Mouse (Mus musculus) MEL (cell line): ENCODE results near the gene Fgfr2. TPM values are rescaled to one million over a fixed set of nuclear protein-coding genes. Genes with fewer than 3 reads are reported as not detected.

Experiments
- DNase-seq: peaks from one replicate; pipeline ENCODE4 v3.0.0; 2011; ENCODE audit warnings: low read depth, low spot score
- H3K27ac ChIP-seq: 2 replicates; pipeline ENCODE4 v1.5.1; 2012; ENCODE audit warnings: low read depth, mild to moderate bottlenecking, control low read depth, low read length, moderate library complexity; ENCODE audit not compliant: control insufficient read depth
- H3K27me3 ChIP-seq, 2 experiments: fragments of 150-350 bp in 1 of 2; sonication (generic) in 1 of 2; 2 replicates each; pipeline ENCODE4 v1.6.1; 2012; ENCODE audit warnings: low read length in 2 of 2, mild to moderate bottlenecking in 2 of 2, improper control_type of control experiment in 1 of 2, moderate library complexity in 1 of 2; ENCODE audit not compliant: insufficient read depth in 2 of 2, control insufficient read depth in 1 of 2
- H3K36me3 ChIP-seq, 2 experiments: 2 replicates each; pipeline ENCODE4 v1.6.1; 2012 to 2014; ENCODE audit warnings: low read length in 2 of 2, improper control_type of control experiment in 1 of 2, inconsistent platforms in 1 of 2, mild to moderate bottlenecking in 1 of 2; ENCODE audit not compliant: insufficient read depth in 2 of 2, control insufficient read depth in 1 of 2
- H3K4me1 ChIP-seq, 2 experiments: fragments of 150-350 bp in 1 of 2; sonication (generic) in 1 of 2; 2 replicates each; pipeline ENCODE4 v1.6.1; 2012; ENCODE audit warnings: low read length in 2 of 2, improper control_type of control experiment in 1 of 2, mild to moderate bottlenecking in 1 of 2; ENCODE audit not compliant: insufficient read depth in 2 of 2, control insufficient read depth in 1 of 2
- H3K4me3 ChIP-seq, 2 experiments: fragments of 150-350 bp in 1 of 2; sonication (generic) in 1 of 2; 2 replicates each; pipeline ENCODE4 v1.5.1; 2012; ENCODE audit warnings: low read depth in 2 of 2, low read length in 2 of 2, mild to moderate bottlenecking in 2 of 2, moderate library complexity in 2 of 2, control low read depth in 1 of 2, improper control_type of control experiment in 1 of 2; ENCODE audit not compliant: control insufficient read depth in 1 of 2, insufficient read depth in 1 of 2
- H3K79me2 ChIP-seq: 2 replicates; pipeline ENCODE4 v1.6.1; 2012; ENCODE audit warnings: mild to moderate bottlenecking, low read length, moderate library complexity; ENCODE audit not compliant: control insufficient read depth, poor library complexity, insufficient read depth
- H3K9ac ChIP-seq: 2 replicates; pipeline ENCODE4 v1.6.1; 2012; ENCODE audit warnings: low read depth, mild to moderate bottlenecking, control low read depth, low read length, moderate library complexity; ENCODE audit not compliant: control insufficient read depth, poor library complexity, severe bottlenecking
- H3K9me3 ChIP-seq: fragments of 150-350 bp; sonication (generic); replicated peaks from 2 replicates; pipeline ENCODE4 v1.6.1; 2012; ENCODE audit warnings: mild to moderate bottlenecking, low read length, improper control_type of control experiment, moderate library complexity; ENCODE audit not compliant: insufficient read depth
- CHD1 ChIP-seq: IDR thresholded peaks from 2 replicates; pipeline ENCODE4 v1.6.1; 2012; ENCODE audit warnings: low read depth, mild to moderate bottlenecking, inconsistent platforms, low read length, improper control_type of control experiment
- CTCF ChIP-seq, 3 experiments: IDR thresholded peaks in 2 of 3; conservative IDR thresholded peaks in 1 of 3; 2 replicates each; pipeline ENCODE4 v1.5.1; 2011 to 2012; ENCODE audit warnings: low read length in 3 of 3, low read depth in 2 of 3, mild to moderate bottlenecking in 2 of 3, improper control_type of control experiment in 1 of 3, inconsistent platforms in 1 of 3, mixed read lengths in 1 of 3, moderate library complexity in 1 of 3; ENCODE audit not compliant: control insufficient read depth in 1 of 3, insufficient read depth in 1 of 3, poor library complexity in 1 of 3, severe bottlenecking in 1 of 3
- E2F4 ChIP-seq: IDR thresholded peaks from 2 replicates; pipeline ENCODE4 v1.6.1; 2011; ENCODE audit warnings: low read depth, low read length, improper control_type of control experiment, borderline replicate concordance
- ETS1 ChIP-seq: IDR thresholded peaks from 2 replicates; pipeline ENCODE4 v1.6.1; 2012; ENCODE audit warnings: low read depth, mild to moderate bottlenecking, inconsistent platforms, low read length, improper control_type of control experiment, moderate library complexity
- GABPA ChIP-seq: IDR thresholded peaks from 2 replicates; pipeline ENCODE4 v1.6.1; 2012; ENCODE audit warnings: low read depth, mild to moderate bottlenecking, inconsistent platforms, low read length, improper control_type of control experiment, moderate library complexity
- GATA1 ChIP-seq: IDR thresholded peaks from 2 replicates; pipeline ENCODE4 v1.6.1; 2011; ENCODE audit warnings: low read depth, low read length, improper control_type of control experiment
- JUND ChIP-seq: IDR thresholded peaks from 2 replicates; pipeline ENCODE4 v1.6.1; 2011; ENCODE audit warnings: low read depth, mild to moderate bottlenecking, improper control_type of control experiment, low read length
- KAT2A ChIP-seq: conservative IDR thresholded peaks from 2 replicates; pipeline ENCODE4 v1.6.1; 2012; ENCODE audit warnings: low read depth, low read length, improper control_type of control experiment, inconsistent platforms
- MAFK ChIP-seq: IDR thresholded peaks from 2 replicates; pipeline ENCODE4 v1.6.1; 2011; ENCODE audit warnings: low read depth, mild to moderate bottlenecking, low read length, improper control_type of control experiment, borderline replicate concordance
- MAX ChIP-seq: IDR thresholded peaks from 2 replicates; pipeline ENCODE4 v1.6.1; 2011; ENCODE audit warnings: low read length, improper control_type of control experiment
- MAZ ChIP-seq: IDR thresholded peaks from 2 replicates; pipeline ENCODE4 v1.6.1; 2012; ENCODE audit warnings: low read depth, mild to moderate bottlenecking, inconsistent platforms, low read length, improper control_type of control experiment
- MYC ChIP-seq: IDR thresholded peaks from 2 replicates; pipeline ENCODE4 v1.6.1; 2011; ENCODE audit warnings: low read depth, mild to moderate bottlenecking, low read length, improper control_type of control experiment, moderate library complexity
- NRF1 ChIP-seq: IDR thresholded peaks from 2 replicates; pipeline ENCODE4 v1.6.1; 2014; ENCODE audit warnings: low read depth, mild to moderate bottlenecking, inconsistent platforms, low read length, improper control_type of control experiment, moderate library complexity; ENCODE audit not compliant: poor library complexity, insufficient read depth, severe bottlenecking
- POLR2AphosphoS5 ChIP-seq: IDR thresholded peaks from 2 replicates; pipeline ENCODE4 v1.6.1; 2012; ENCODE audit warnings: low read depth, borderline replicate concordance, mild to moderate bottlenecking, inconsistent platforms, low read length, moderate library complexity, mixed read lengths
- RAD21 ChIP-seq: IDR thresholded peaks from 2 replicates; pipeline ENCODE4 v1.6.1; 2011; ENCODE audit warnings: mild to moderate bottlenecking, low read depth, low read length, improper control_type of control experiment
- SMC3 ChIP-seq: IDR thresholded peaks from 2 replicates; pipeline ENCODE4 v1.6.1; 2011; ENCODE audit warnings: low read depth, low read length, improper control_type of control experiment
- TAL1 ChIP-seq: IDR thresholded peaks from 2 replicates; pipeline ENCODE4 v1.6.1; 2012; ENCODE audit warnings: mild to moderate bottlenecking, inconsistent platforms, low read length, moderate library complexity, mixed read lengths
- TBP ChIP-seq: IDR thresholded peaks from 2 replicates; pipeline ENCODE4 v1.8.0; 2011; ENCODE audit warnings: low read depth, low read length, improper control_type of control experiment
- TCF12 ChIP-seq: IDR thresholded peaks from 2 replicates; pipeline ENCODE4 v1.6.1; 2014; ENCODE audit warnings: low read depth, mild to moderate bottlenecking, inconsistent platforms, low read length, improper control_type of control experiment, moderate library complexity
- UBTF ChIP-seq: IDR thresholded peaks from 2 replicates; pipeline ENCODE4 v1.6.1; 2012; ENCODE audit warnings: low read depth, mild to moderate bottlenecking, inconsistent platforms, low read length, improper control_type of control experiment, moderate library complexity, borderline replicate concordance; ENCODE audit not compliant: insufficient read depth
- USF1 ChIP-seq: IDR thresholded peaks from 2 replicates; pipeline ENCODE4 v1.6.1; 2014; ENCODE audit warnings: low read depth, mild to moderate bottlenecking, inconsistent platforms, low read length, improper control_type of control experiment, moderate library complexity
- USF2 ChIP-seq, 2 experiments: IDR thresholded peaks; 2 replicates each; pipeline ENCODE4 v1.6.1; 2011 to 2012; ENCODE audit warnings: improper control_type of control experiment in 2 of 2, low read length in 2 of 2, borderline replicate concordance in 1 of 2, inconsistent platforms in 1 of 2, low read depth in 1 of 2, mild to moderate bottlenecking in 1 of 2; ENCODE audit not compliant: insufficient read depth in 1 of 2
- ZC3H11A ChIP-seq: IDR thresholded peaks from 2 replicates; pipeline ENCODE4 v1.6.1; 2012; ENCODE audit warnings: low read depth, mild to moderate bottlenecking, inconsistent platforms, low read length, improper control_type of control experiment
- ZMIZ1 ChIP-seq: IDR thresholded peaks from 2 replicates; pipeline ENCODE4 v1.6.1; 2012; ENCODE audit warnings: low read depth, mild to moderate bottlenecking, inconsistent platforms, low read length, improper control_type of control experiment, moderate library complexity
- ZNF384 ChIP-seq: IDR thresholded peaks from 2 replicates; pipeline ENCODE4 v1.6.1; 2012; ENCODE audit warnings: low read depth, mild to moderate bottlenecking, inconsistent platforms, low read length, improper control_type of control experiment
- polyA plus RNA-seq, 2 experiments: library from polyadenylated mRNA; stranded (reverse) in 1 of 2; unstranded in 1 of 2; fragments of >175 nt in 1 of 2; fragments of >200 nt in 1 of 2; gene quantifications; 2 replicates each; pipeline versions ENCODE4 v1.2.1 to v1.2.4; 2012; ENCODE audit warnings: low replicate concordance in 2 of 2, low read depth in 1 of 2; ENCODE audit not compliant: insufficient read length in 2 of 2, insufficient read depth in 1 of 2, missing spikeins in 1 of 2
- total RNA-seq: library from RNA; depleted of rRNA; stranded (reverse); fragments of 300-350 nt; gene quantifications from 2 replicates; pipeline ENCODE4 v1.2.3, GENCODE M21; 2012

The Fgfr2 gene
- total and polyA plus RNA-seq, 3 experiments, result not detected

- no peaks in the 10 kb centered on the region; a peak in 1 of 4 replicates for H3K36me3 ChIP-seq
- H3K27ac ChIP-seq, result no peak overlapping the region
- no peak overlapping the region for H3K4me3 ChIP-seq
- H3K4me1 ChIP-seq, result no peaks in the 10 kb centered on the region
- no peak for DNase-seq
- H3K27me3 ChIP-seq, result no peaks in the 10 kb centered on the region
- no peaks in the 10 kb centered on the region for H3K79me2 ChIP-seq
- no peak overlapping the region for H3K9ac ChIP-seq
- TF ChIP-seq JUND (no peak), UBTF (no peak), KAT2A (no peak), CTCF (IDR thresholded peaks at IDR 0.05 in 2 of 3, conservative IDR thresholded peaks at IDR 0.05 in 1 of 3; ENCODE audit: control insufficient read depth in 1 of 3, insufficient read depth in 1 of 3, low read depth in 2 of 3, low read length in 3 of 3, poor library complexity in 1 of 3, severe bottlenecking in 1 of 3) (no peak), GATA1 (no peak), E2F4 (no peak), ETS1 (no peak), MYC (no peak), GABPA (no peak), MAX (no peak), USF2 (IDR thresholded peaks at IDR 0.05; ENCODE audit: borderline replicate concordance in 1 of 2, insufficient read depth in 1 of 2, low read depth in 1 of 2, low read length in 2 of 2) (no peak), NRF1 (no peak), CHD1 (no peak), RAD21 (no peak), ZC3H11A (no peak), ZNF384 (no peak), SMC3 (no peak), TBP (no peak), TAL1 (no peak)
- H3K9me3 ChIP-seq, result no peaks in the 10 kb centered on the region
These were observed 2406.2 kb downstream of the Fgfr2 start for GRCm38 (mm10) chr7:130716989-130717388.

GRCm38 (mm10) chr7:130716341-130716740, 2406.8 kb downstream of the Fgfr2 start:
- Histone ChIP-seq H3K27ac (no peak overlapping the region), H3K36me3 (no peaks in the 10 kb centered on the region; a peak in 1 of 4 replicates), H3K27me3 (no peaks in the 10 kb centered on the region), H3K4me1 (no peaks in the 10 kb centered on the region), H3K9me3 (no peaks in the 10 kb centered on the region), H3K9ac (no peak overlapping the region), H3K4me3 (no peak overlapping the region), H3K79me2 (no peaks in the 10 kb centered on the region)
- TF ChIP-seq ZMIZ1, result no peak
- TF ChIP-seq POLR2AphosphoS5, result no peak
- TF ChIP-seq TAL1, result no peak
- no peak for TF ChIP-seq CTCF (IDR thresholded peaks at IDR 0.05 in 2 of 3, conservative IDR thresholded peaks at IDR 0.05 in 1 of 3; ENCODE audit: control insufficient read depth in 1 of 3, insufficient read depth in 1 of 3, low read depth in 2 of 3, low read length in 3 of 3, poor library complexity in 1 of 3, severe bottlenecking in 1 of 3)
- TF ChIP-seq USF1, result no peak
- no peak for TF ChIP-seq MAZ
- no peak for TF ChIP-seq JUND
- TF ChIP-seq MAFK, result no peak
- TF ChIP-seq UBTF, result no peak
- TF ChIP-seq KAT2A, result no peak
- no peak for TF ChIP-seq TCF12
- no peak for TF ChIP-seq NRF1
- no peak for DNase-seq
